Mouse (Mus musculus): ENCODE measurements around the gene Nup210l. TPM values are rescaled to one million over a fixed set of nuclear protein-coding genes. Genes with fewer than 3 reads are reported as not detected.

Gene Nup210l
- polyA plus RNA-seq, 1 experiment from 2014 or later, result 0.16 TPM

GRCm38 (mm10) chr3:90136660-90137059, 32.7 kb downstream of the Nup210l start:
- H3K4me2 ChIP-seq (ENCODE audit: low read depth, low read length), result no peak overlapping the region
- H3K9me3 ChIP-seq (ENCODE audit: control insufficient read depth, low read length), result no peaks in the 10 kb centered on the region
- no peak for ATAC-seq
- no peak overlapping the region for H3K27ac ChIP-seq (ENCODE audit: low read length)
- H3K4me3 ChIP-seq (ENCODE audit: low read length), result no peak overlapping the region
- no peaks in the 10 kb centered on the region for H3K27me3 ChIP-seq (replicated peaks; ENCODE audit: control insufficient read depth, insufficient read depth, low read length)
- WGBS, result 36% methylated on average over 13 of the region's 13 CpGs
- H3K9ac ChIP-seq (ENCODE audit: low read depth, low read length), result no peak overlapping the region
- no peaks in the 10 kb centered on the region for H3K4me1 ChIP-seq (ENCODE audit: control insufficient read depth, insufficient read depth, low read length)
- no peaks in the 10 kb centered on the region for H3K36me3 ChIP-seq (ENCODE audit: control insufficient read depth, insufficient read depth, low read length)

- Histone ChIP-seq H3K4me2 (ENCODE audit: low read depth, low read length) (no peak overlapping the region), H3K27me3 (replicated peaks; ENCODE audit: control insufficient read depth, insufficient read depth, low read length) (no peaks in the 10 kb centered on the region), H3K4me3 (ENCODE audit: low read length) (no peak overlapping the region), H3K36me3 (ENCODE audit: control insufficient read depth, insufficient read depth, low read length) (no peaks in the 10 kb centered on the region), H3K4me1 (ENCODE audit: control insufficient read depth, insufficient read depth, low read length) (no peaks in the 10 kb centered on the region), H3K27ac (ENCODE audit: low read length) (no peak overlapping the region), H3K9me3 (ENCODE audit: control insufficient read depth, low read length) (no peaks in the 10 kb centered on the region), H3K9ac (ENCODE audit: low read depth, low read length) (no peak overlapping the region)
- no peak for ATAC-seq
- WGBS, result 83% methylated on average over 1 of the region's 1 CpGs
Measured at GRCm38 (mm10) chr3:90137606-90138005, 33.7 kb downstream of the Nup210l start.

- no peaks in the 10 kb centered on the region for H3K36me3 ChIP-seq (ENCODE audit: control insufficient read depth, insufficient read depth, low read length)
- H3K9ac ChIP-seq (ENCODE audit: low read depth, low read length), result no peak overlapping the region
- no peaks in the 10 kb centered on the region for H3K9me3 ChIP-seq (ENCODE audit: control insufficient read depth, low read length)
- H3K4me3 ChIP-seq (ENCODE audit: low read length), result no peak overlapping the region
- H3K27ac ChIP-seq (ENCODE audit: low read length), result no peak overlapping the region
- WGBS, result 79% methylated on average over 3 of the region's 3 CpGs
- H3K4me2 ChIP-seq (ENCODE audit: low read depth, low read length), result no peak overlapping the region
- no peaks in the 10 kb centered on the region for H3K4me1 ChIP-seq (ENCODE audit: control insufficient read depth, insufficient read depth, low read length)
- no peaks in the 10 kb centered on the region for H3K27me3 ChIP-seq (replicated peaks; ENCODE audit: control insufficient read depth, insufficient read depth, low read length)
- no peak for ATAC-seq
Measured at GRCm38 (mm10) chr3:90139962-90140361, 36.0 kb downstream of the Nup210l start.

- WGBS, result 58% methylated on average over 3 of the region's 3 CpGs
- Histone ChIP-seq H3K9ac (ENCODE audit: low read depth, low read length) (no peak overlapping the region), H3K27me3 (replicated peaks; ENCODE audit: control insufficient read depth, insufficient read depth, low read length) (no peaks in the 10 kb centered on the region), H3K4me1 (ENCODE audit: control insufficient read depth, insufficient read depth, low read length) (no peaks in the 10 kb centered on the region), H3K36me3 (ENCODE audit: control insufficient read depth, insufficient read depth, low read length) (no peaks in the 10 kb centered on the region), H3K27ac (ENCODE audit: low read length) (no peak overlapping the region), H3K4me2 (ENCODE audit: low read depth, low read length) (no peak overlapping the region), H3K4me3 (ENCODE audit: low read length) (no peak overlapping the region), H3K9me3 (ENCODE audit: control insufficient read depth, low read length) (no peaks in the 10 kb centered on the region)
- no peak for ATAC-seq
Measured at GRCm38 (mm10) chr3:90145461-90145860, 41.5 kb downstream of the Nup210l start.

- WGBS, result 96% methylated on average over 1 of the region's 1 CpGs
Measured at GRCm38 (mm10) chr3:90146651-90147050, 42.7 kb downstream of the Nup210l start.

GRCm38 (mm10) chr3:90151086-90151740, 47.3 kb downstream of the Nup210l start:
- ATAC-seq, result no peak
- 88% methylated on average over 12 of the region's 12 CpGs for WGBS
- Histone ChIP-seq H3K4me1 (ENCODE audit: control insufficient read depth, insufficient read depth, low read length) (no peaks in the 10 kb centered on the region), H3K9me3 (ENCODE audit: control insufficient read depth, low read length) (no peaks in the 10 kb centered on the region), H3K27me3 (replicated peaks; ENCODE audit: control insufficient read depth, insufficient read depth, low read length) (no peaks in the 10 kb centered on the region), H3K4me2 (ENCODE audit: low read depth, low read length) (no peak overlapping the region), H3K4me3 (ENCODE audit: low read length) (no peak overlapping the region), H3K9ac (ENCODE audit: low read depth, low read length) (no peak overlapping the region), H3K36me3 (ENCODE audit: control insufficient read depth, insufficient read depth, low read length) (no peaks in the 10 kb centered on the region), H3K27ac (ENCODE audit: low read length) (no peak overlapping the region)

More at GRCm38 (mm10) chr3:90146651-90147050, 42.7 kb downstream of the Nup210l start:
- H3K4me1 ChIP-seq (ENCODE audit: control insufficient read depth, insufficient read depth, low read length), result no peaks in the 10 kb centered on the region
- no peak for ATAC-seq
- no peaks in the 10 kb centered on the region for H3K36me3 ChIP-seq (ENCODE audit: control insufficient read depth, insufficient read depth, low read length)
- H3K9ac ChIP-seq (ENCODE audit: low read depth, low read length), result no peak overlapping the region
- no peak overlapping the region for H3K4me3 ChIP-seq (ENCODE audit: low read length)
- H3K9me3 ChIP-seq (ENCODE audit: control insufficient read depth, low read length), result no peaks in the 10 kb centered on the region
- no peak overlapping the region for H3K4me2 ChIP-seq (ENCODE audit: low read depth, low read length)
- H3K27ac ChIP-seq (ENCODE audit: low read length), result no peak overlapping the region
- no peaks in the 10 kb centered on the region for H3K27me3 ChIP-seq (replicated peaks; ENCODE audit: control insufficient read depth, insufficient read depth, low read length)

GRCm38 (mm10) chr3:90155996-90156395, 52.1 kb downstream of the Nup210l start:
- Histone ChIP-seq H3K9ac (ENCODE audit: low read depth, low read length) (no peak overlapping the region), H3K27ac (ENCODE audit: low read length) (no peak overlapping the region), H3K9me3 (ENCODE audit: control insufficient read depth, low read length) (no peaks in the 10 kb centered on the region), H3K4me3 (ENCODE audit: low read length) (no peak overlapping the region), H3K36me3 (ENCODE audit: control insufficient read depth, insufficient read depth, low read length) (no peaks in the 10 kb centered on the region), H3K27me3 (replicated peaks; ENCODE audit: control insufficient read depth, insufficient read depth, low read length) (no peaks in the 10 kb centered on the region), H3K4me2 (ENCODE audit: low read depth, low read length) (no peak overlapping the region), H3K4me1 (ENCODE audit: control insufficient read depth, insufficient read depth, low read length) (no peaks in the 10 kb centered on the region)
- ATAC-seq, result no peak
- WGBS, result 61% methylated on average over 5 of the region's 5 CpGs

- Histone ChIP-seq H3K9me3 (ENCODE audit: control insufficient read depth, low read length) (no peaks in the 10 kb centered on the region), H3K27me3 (replicated peaks; ENCODE audit: control insufficient read depth, insufficient read depth, low read length) (no peaks in the 10 kb centered on the region), H3K36me3 (ENCODE audit: control insufficient read depth, insufficient read depth, low read length) (no peaks in the 10 kb centered on the region), H3K9ac (ENCODE audit: low read depth, low read length) (no peak overlapping the region), H3K4me2 (ENCODE audit: low read depth, low read length) (no peak overlapping the region), H3K4me3 (ENCODE audit: low read length) (no peak overlapping the region), H3K4me1 (ENCODE audit: control insufficient read depth, insufficient read depth, low read length) (no peaks in the 10 kb centered on the region), H3K27ac (ENCODE audit: low read length) (no peak overlapping the region)
- ATAC-seq, result no peak
- WGBS, result 87% methylated on average over 9 of the region's 9 CpGs
Measured at GRCm38 (mm10) chr3:90159757-90160156, 55.8 kb downstream of the Nup210l start.

GRCm38 (mm10) chr3:90161541-90161940, 57.6 kb downstream of the Nup210l start:
- no peak for ATAC-seq
- 71% methylated on average over 3 of the region's 3 CpGs for WGBS

GRCm38 (mm10) chr3:90179566-90179965, 75.6 kb downstream of the Nup210l start:
- ATAC-seq, result no peak
- Histone ChIP-seq H3K36me3 (ENCODE audit: control insufficient read depth, insufficient read depth, low read length) (no peaks in the 10 kb centered on the region), H3K9ac (ENCODE audit: low read depth, low read length) (no peak overlapping the region), H3K4me3 (ENCODE audit: low read length) (no peak overlapping the region), H3K9me3 (ENCODE audit: control insufficient read depth, low read length) (no peaks in the 10 kb centered on the region), H3K4me1 (ENCODE audit: control insufficient read depth, insufficient read depth, low read length) (no peaks in the 10 kb centered on the region), H3K27me3 (replicated peaks; ENCODE audit: control insufficient read depth, insufficient read depth, low read length) (no peaks in the 10 kb centered on the region), H3K27ac (ENCODE audit: low read length) (no peak overlapping the region), H3K4me2 (ENCODE audit: low read depth, low read length) (no peak overlapping the region)
- WGBS, result 69% methylated on average over 3 of the region's 3 CpGs

More at GRCm38 (mm10) chr3:90161541-90161940, 57.6 kb downstream of the Nup210l start:
- Histone ChIP-seq H3K36me3 (ENCODE audit: control insufficient read depth, insufficient read depth, low read length) (no peaks in the 10 kb centered on the region), H3K4me3 (ENCODE audit: low read length) (no peak overlapping the region), H3K27ac (ENCODE audit: low read length) (no peak overlapping the region), H3K27me3 (replicated peaks; ENCODE audit: control insufficient read depth, insufficient read depth, low read length) (no peaks in the 10 kb centered on the region), H3K4me2 (ENCODE audit: low read depth, low read length) (no peak overlapping the region), H3K9ac (ENCODE audit: low read depth, low read length) (no peak overlapping the region), H3K9me3 (ENCODE audit: control insufficient read depth, low read length) (no peaks in the 10 kb centered on the region), H3K4me1 (ENCODE audit: control insufficient read depth, insufficient read depth, low read length) (no peaks in the 10 kb centered on the region)

Data from intestine, embryonic 16.5 days (tissue).